Mouse (Mus musculus) ovary, postnatal 36 days (tissue): ENCODE results near the gene Tbc1d4.

Experiments used
- DNase-seq: peaks from one replicate; pipeline ENCODE4 v3.0.0; 2022; ENCODE audit warnings: low spot score, mixed read lengths

Tbc1d4 gene

DNA sequence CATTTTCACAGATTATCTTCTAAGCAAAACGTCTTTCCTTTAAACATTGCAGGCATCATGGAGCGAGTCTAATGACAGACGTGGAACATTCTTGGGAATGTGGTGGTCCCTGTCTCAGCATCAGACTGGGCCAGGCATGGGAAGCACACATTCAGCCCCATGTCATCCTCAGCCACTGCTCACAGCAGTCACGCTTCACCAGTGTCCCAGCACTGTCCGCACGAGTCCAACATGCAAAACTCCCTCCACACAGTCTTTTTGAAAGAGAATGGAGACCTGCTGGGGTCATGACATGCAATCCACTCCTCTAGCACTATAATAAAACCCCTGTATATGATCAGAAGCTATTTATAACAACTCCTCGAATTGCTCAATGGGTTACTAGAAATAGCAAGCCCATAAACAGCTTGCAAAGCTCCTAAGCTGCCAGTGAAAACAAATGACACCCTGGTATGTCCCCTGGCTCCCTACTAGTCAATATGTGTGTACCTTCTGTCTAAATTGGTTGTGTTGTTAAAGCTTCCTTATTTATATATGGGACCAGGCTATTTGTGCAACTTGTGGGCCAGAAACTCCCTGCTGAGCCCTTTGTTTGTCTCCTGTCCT lies 76.8 kb downstream of the Tbc1d4 start:
- DNase-seq: no peak

- no peak for DNase-seq
These were observed 78.5 kb downstream of the Tbc1d4 start for GRCm38 (mm10) chr14:101530455-101530854.

DNA sequence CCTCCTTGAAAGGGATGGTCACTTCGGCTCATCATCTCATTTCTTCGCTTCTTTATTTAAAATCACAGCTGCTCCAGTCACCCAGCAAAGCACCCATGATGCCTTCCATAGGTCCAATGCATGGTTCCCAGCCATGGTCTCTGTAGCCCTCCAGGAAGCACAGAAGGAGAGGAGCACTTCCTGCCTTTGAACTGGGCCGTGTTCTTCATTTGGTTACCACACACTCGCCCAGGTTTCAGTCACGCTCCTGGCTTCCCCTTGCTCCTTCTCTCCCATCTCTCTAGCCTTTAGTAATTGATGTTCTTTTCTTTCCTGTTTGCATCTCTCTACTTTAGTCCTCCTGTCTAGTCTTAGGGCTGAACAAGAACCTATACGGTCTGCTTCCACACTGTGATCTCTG lies 79.8 kb downstream of the Tbc1d4 start:
- no peak for DNase-seq

DNA sequence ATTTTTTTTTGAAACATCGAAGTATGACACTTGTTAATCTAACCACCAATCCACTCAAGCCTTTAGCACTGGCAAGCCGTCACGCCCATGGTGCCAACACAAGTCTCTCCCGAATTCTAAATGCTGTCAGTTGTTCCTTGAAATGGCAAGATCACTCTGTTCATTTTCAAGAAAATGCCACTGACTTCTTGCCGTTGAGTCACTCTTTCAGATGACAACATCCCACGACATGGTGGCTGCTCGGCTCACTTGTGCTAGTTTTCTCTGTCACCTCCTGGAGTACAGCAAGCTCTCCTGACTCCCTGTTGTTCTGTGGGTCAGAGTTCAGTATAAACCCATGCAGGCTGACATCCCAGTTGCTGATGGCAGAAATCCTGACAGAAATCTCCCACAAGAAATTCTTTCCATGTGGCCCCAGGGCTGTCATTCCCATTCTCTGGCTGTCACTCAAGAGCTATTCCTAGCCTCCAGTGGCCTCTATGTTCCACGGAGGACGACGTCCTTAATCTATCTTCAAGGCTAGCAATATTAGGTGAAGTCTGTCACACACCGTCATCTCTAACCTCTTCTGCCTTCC lies 81.5 kb downstream of the Tbc1d4 start:
- DNase-seq: no peak

DNA sequence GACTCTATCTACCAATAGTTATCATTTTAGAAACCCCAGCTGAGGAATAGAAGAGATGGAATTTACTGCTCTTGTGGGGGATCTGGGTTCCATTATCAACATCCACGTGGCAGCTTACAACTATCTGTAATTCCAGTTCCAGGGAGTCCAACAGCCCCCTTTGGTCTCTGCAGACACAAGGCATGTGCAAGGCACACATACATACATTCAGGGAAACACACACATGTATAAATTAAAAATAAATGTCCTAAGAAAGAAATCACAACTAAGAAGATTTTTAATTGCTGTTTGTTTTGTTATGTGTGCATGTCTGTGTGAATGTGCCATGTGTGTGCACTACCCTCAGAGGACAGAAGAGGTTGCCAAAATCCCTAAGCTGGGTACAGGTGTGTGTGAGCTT lies 82.5 kb downstream of the Tbc1d4 start:
- DNase-seq: no peak

DNA sequence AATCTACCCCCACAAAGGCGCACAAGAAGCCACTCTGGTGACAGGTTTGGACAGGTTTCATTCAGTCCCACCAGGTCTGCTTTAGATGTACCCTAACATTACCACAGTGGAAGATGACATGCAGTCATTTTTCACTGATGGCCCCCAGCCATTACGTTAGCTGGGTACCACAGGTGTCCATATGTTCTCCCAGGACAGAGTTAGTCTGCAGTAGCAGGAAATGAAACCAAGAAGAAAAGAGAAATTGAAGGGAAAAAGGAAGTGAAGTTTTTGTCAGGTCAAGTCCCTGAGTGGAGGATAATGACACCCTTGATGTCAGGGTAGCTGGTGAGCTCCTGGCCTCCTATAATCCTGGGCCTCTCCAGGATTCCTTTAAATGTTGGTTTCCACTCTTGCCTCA lies 89.0 kb downstream of the Tbc1d4 start:
- no peak for DNase-seq

- DNase-seq: no peak
These were observed 90.7 kb downstream of the Tbc1d4 start for GRCm38 (mm10) chr14:101518259-101518658.

DNA sequence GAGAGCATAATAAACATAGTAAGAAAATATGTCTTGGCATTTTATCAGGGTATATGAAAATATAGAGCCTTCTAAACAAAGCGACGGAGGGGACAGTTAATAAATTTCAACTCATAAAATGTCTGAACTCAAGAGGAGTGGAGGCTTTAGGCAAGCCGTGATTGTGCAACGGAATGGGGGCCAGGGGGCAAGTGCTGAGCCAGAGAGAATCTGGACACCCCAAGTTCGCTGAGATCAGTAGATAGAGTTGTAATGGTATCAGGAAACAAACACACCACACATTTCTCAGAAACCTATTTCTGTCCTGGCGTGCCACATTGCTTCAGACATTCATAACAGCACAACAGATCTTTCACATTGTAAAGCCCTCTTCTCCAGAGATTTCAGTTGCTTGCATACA lies 91.2 kb downstream of the Tbc1d4 start:
- no peak for DNase-seq

DNA sequence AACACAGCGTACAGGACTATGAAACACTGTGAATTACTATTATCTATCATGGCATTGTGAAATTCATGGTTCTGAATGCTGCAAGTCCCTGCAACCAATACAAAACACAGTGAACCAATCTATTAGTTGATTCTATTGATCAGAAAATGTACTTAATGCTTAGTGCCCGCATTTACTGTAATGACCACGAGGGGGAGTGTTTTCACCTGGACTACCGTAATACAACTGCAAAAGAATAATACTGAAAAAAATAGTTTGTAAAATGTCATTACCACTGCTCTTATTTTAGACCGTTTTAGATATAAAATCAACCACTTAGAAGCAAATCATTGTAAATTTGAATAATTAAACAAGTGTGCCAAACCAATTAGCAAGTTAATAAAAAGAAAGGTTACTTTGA lies 91.7 kb downstream of the Tbc1d4 start:
- no peak for DNase-seq

DNA sequence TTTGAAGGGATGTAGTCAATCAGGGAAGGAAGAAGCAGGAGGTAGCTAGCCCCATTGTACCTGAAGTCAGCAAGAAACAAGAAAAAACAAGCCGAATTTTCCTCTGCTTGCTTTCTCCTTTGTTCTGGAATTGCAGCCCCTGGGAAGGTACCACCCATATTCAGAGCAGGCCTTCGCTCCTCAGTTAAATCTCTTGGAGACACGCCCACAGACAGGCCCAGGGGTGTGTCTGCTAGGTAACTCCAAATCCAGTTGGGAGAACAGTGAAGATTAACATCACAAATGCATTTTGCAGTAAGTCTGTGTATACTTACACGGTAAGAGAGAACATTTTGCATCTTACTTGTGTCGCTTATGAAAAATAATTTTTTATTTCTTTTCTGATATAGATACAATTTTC lies 92.1 kb downstream of the Tbc1d4 start:
- no peak for DNase-seq

DNA sequence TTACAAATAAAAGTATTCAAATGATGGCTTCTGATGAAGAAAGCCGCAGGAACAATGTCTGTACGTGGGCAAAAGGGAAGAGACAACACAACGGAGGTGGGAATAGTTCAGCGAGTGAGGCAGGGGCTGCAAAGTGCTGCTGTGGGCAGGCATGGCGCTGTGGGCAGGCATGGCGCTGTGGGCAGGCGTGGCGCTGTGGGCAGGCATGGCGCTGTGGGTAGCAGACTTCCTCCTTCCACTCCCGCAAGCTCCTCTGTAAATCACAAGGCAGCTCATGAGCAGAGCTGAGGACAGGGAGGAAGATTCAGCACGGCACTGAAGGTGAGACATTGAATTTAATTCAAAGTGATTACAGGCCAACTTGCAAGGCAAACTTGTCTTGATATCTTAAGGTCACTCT lies 93.0 kb downstream of the Tbc1d4 start:
- DNase-seq: no peak

GRCm38 (mm10) chr14:101515271-101515670 lies 93.7 kb downstream of the Tbc1d4 start:
- no peak for DNase-seq

- no peak for DNase-seq
These were observed 94.4 kb downstream of the Tbc1d4 start for GRCm38 (mm10) chr14:101514557-101514971.

DNA sequence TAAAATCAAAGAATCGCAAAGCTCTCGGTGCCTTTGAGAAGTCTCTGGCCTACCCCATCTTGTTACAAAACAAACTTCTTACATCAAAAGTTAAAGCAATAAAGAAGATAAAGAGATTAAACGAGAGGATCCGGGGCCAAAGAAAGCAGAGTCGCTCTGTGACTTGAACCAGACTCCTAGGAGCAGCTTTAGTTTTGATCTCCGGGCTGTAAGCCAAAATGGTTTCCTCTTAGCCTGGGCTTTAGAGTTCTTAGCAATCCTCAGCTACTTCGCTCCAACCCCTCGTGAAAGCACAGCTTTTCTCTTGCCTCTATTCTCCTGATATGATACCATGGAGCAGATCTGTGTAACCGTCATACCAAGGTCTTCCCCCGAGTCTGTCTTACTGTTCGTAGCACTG lies 95.8 kb downstream of the Tbc1d4 start:
- no peak for DNase-seq

DNA sequence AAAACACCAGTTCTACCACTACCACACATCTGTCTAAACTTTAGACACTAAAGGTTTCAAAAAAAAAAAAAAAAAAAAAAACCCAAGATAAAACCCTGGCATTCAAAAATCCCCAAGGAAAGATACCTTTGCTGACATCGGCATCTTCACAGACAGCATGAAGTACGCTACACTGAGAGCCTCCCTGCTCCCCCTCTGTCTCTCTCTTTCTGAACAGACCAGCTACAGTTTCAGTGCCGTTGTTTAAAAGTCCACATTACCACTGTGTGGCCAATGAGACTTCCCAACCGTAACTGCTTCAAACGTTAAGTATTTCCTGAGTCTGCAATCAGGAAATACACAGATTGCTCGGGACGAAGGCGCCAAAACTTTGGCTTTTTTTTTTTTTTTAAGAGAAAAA lies 97.6 kb downstream of the Tbc1d4 start:
- no peak for DNase-seq

DNA sequence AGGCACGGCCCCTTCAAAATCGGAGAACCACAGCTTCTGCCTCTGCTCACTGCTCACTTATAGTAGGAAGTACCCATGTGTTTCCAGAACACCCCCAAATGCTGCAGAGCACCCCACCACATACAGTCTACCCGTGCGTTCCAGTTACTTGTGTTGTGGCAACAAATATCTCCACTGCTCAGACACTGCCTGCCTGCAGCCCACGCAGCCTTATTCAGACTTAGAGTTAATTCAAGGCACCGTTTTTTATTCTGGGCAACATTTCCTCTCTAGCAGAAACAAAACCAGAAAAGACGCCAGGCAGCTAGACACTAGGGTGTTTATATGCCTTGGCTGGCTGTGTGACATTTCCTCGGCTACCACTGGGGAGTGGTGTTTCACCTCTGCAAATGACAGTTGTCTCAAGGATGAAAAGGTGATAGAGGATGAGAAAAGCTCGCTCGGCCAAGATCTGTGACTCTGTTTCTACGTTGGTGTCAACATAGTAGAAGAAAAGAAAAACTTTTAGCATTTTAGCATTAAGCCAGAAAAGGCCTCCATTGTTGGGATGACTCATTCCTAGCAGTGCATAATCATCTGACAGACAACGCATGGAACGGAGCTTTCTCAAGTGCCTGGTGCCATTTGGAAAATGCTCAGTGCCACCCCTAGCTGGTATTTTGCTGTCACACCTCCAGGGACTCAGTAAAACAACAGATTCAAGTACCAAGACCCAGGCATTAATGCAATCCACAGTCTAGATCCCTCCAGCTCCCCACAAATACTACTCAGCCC lies 98.3 kb downstream of the Tbc1d4 start:
- DNase-seq: no peak

- DNase-seq: no peak
These were observed 99.2 kb downstream of the Tbc1d4 start for GRCm38 (mm10) chr14:101509759-101510158.

GRCm38 (mm10) chr14:101507956-101508355 lies 101.0 kb downstream of the Tbc1d4 start:
- no peak for DNase-seq

GRCm38 (mm10) chr14:101507146-101507545 lies 101.8 kb downstream of the Tbc1d4 start:
- DNase-seq: peak; percentile 35

- DNase-seq: no peak
These were observed 103.2 kb downstream of the Tbc1d4 start for GRCm38 (mm10) chr14:101505805-101506204.

DNA sequence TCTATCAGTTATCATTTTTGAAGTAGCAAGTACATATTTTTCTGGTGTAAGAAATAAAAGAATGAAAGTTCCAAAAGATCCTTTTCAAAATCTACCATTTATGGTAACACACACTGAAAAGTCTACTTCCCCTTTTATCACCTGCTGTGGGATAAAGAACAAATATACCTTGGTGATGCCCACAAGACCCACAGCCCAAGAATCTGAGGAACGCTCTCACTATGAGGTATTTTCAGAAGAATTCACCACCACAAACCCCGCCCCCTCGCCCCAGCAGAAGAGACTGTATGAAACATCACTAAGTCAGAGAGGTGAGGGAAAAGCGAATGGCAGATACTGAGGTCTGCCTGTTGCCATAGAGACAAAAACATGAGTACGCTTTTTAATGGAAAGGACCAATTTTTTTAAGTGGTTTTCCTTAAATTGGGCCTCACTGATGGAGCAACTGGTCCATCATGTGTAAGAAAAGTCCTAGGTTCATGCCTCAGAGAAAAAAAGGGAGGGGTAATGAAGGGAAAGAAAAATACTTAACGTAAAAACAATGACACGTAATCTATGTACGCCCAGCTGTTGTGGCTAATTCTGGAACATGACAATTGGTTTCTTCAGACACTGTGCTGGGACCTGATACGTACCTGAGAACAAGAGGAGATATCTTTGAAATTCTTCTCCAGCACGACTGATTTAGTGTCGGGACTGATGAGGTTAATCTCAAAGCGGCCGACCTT lies 104.4 kb downstream of the Tbc1d4 start:
- no peak for DNase-seq

DNA sequence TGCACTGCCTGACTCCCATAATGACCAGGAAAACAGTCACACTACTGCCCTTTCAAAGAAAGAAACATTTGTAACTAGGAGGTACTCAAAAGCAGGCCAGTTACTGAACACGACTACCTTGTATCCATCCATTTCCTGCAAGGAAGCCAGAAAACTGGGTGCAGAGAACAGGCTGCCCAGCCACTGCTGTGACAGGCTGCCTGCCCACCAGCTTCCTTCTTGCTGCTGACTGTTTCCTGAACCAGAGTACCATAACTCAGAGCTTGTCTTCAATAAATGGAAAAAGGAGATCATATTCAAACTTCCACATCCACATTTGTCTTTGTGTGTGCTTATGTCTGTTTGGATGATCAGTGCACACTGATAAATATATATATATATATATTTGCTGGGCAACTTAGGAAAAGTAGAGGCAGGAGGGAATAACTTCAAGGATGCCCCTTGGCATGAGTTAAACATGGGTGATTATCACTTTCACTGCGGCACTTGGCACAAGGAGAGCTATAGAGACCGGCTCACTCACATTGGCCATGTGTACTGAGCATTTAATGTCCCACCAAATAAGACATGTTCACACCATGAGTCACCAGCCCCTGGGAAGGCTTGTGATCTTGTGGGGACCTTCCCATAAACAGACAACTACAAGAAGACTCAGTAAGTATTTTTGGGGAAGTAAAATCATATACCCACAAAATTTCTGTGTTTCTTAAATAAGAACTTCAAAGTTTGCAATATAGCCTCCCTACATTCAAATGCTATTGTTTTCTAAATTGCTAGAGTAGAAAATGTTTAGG lies 105.6 kb downstream of the Tbc1d4 start:
- DNase-seq: no peak
